Mouse (Mus musculus): ENCODE measurements at regions not wholly inside any gene's neighbourhood (a gene's known extent, or its start where the extent isn't known, plus 50 kb on each side); places are given as distances from the start of the nearest gene placed in this dataset.

GRCm38 (mm10) chr12:73445562-73445961, 100.6 kb downstream of the Tmem30b start:
- Histone ChIP-seq H3K4me3 (ENCODE audit: control insufficient read depth in 1 of 2, insufficient read depth in 1 of 2, low read depth in 2 of 2, low read length in 2 of 2) (no peak overlapping the region), H3K27me3 (ENCODE audit: control insufficient read depth in 1 of 2, insufficient read depth in 2 of 2, low read length in 2 of 2) (no peaks in the 10 kb centered on the region; a peak in 1 of 4 replicates), H3K9ac (ENCODE audit: control insufficient read depth, low read depth, low read length, poor library complexity, severe bottlenecking) (no peak overlapping the region), H3K4me1 (ENCODE audit: control insufficient read depth in 1 of 2, insufficient read depth in 2 of 2, low read length in 2 of 2) (peaks cover 0 to 3% of the 10 kb centered on the region in 2 experiments; a peak in 1 of 4 replicates), H3K79me2 (ENCODE audit: control insufficient read depth, insufficient read depth, low read length, poor library complexity) (no peaks in the 10 kb centered on the region), H3K27ac (ENCODE audit: control insufficient read depth, low read depth, low read length) (no peak overlapping the region), H3K36me3 (ENCODE audit: control insufficient read depth in 1 of 2, insufficient read depth in 2 of 2, low read length in 2 of 2) (no peaks in the 10 kb centered on the region), H3K9me3 (replicated peaks; ENCODE audit: insufficient read depth, low read length) (no peaks in the 10 kb centered on the region)
- DNase-seq (ENCODE audit: low read depth, low spot score): no peak
- TF ChIP-seq POLR2A (IDR thresholded peaks at IDR 0.05; ENCODE audit: control insufficient read depth in 1 of 2, insufficient read depth in 1 of 2, low read depth in 1 of 2, low read length in 2 of 2, poor library complexity in 1 of 2) (no peak), EP300 (IDR thresholded peaks at IDR 0.05; ENCODE audit: low read depth in 1 of 2, low read length in 2 of 2) (no peak), MYC (IDR thresholded peaks at IDR 0.05; ENCODE audit: low read depth, low read length) (no peak), MYB (IDR thresholded peaks at IDR 0.05; ENCODE audit: low read depth, low read length) (no peak), MXI1 (IDR thresholded peaks at IDR 0.05; ENCODE audit: low read depth, low read length) (no peak), MAZ (IDR thresholded peaks at IDR 0.05; ENCODE audit: low read depth, low read length) (no peak), CTCF (IDR thresholded peaks at IDR 0.05 in 2 of 3, conservative IDR thresholded peaks at IDR 0.05 in 1 of 3; ENCODE audit: control insufficient read depth in 1 of 3, insufficient read depth in 1 of 3, low read depth in 2 of 3, low read length in 3 of 3, poor library complexity in 1 of 3, severe bottlenecking in 1 of 3) (no peak), USF1 (IDR thresholded peaks at IDR 0.05; ENCODE audit: low read depth, low read length) (no peak), UBTF (IDR thresholded peaks at IDR 0.05; ENCODE audit: borderline replicate concordance, insufficient read depth, low read depth, low read length) (no peak), SMC3 (IDR thresholded peaks at IDR 0.05; ENCODE audit: low read depth, low read length) (no peak), MEF2A (IDR thresholded peaks at IDR 0.05; ENCODE audit: extremely low read depth, insufficient replicate concordance, low read depth, low read length, poor library complexity, severe bottlenecking) (no peak), ELF1 (IDR thresholded peaks at IDR 0.05; ENCODE audit: low read depth, low read length) (no peak), ZKSCAN1 (IDR thresholded peaks at IDR 0.05; ENCODE audit: low read depth, low read length) (no peak), NELFE (IDR thresholded peaks at IDR 0.05; ENCODE audit: low read depth, low read length) (no peak), MAFK (IDR thresholded peaks at IDR 0.05; ENCODE audit: borderline replicate concordance, low read depth, low read length) (no peak), MAX (IDR thresholded peaks at IDR 0.05; ENCODE audit: low read length) (no peak), TAL1 (IDR thresholded peaks at IDR 0.05; ENCODE audit: low read length) (no peak), TBP (IDR thresholded peaks at IDR 0.05; ENCODE audit: low read depth, low read length) (no peak), E2F4 (IDR thresholded peaks at IDR 0.05; ENCODE audit: borderline replicate concordance, low read depth, low read length) (no peak), GATA1 (IDR thresholded peaks at IDR 0.05; ENCODE audit: low read depth, low read length) (no peak)

GRCm38 (mm10) chr12:73445128-73445527, 101.1 kb downstream of the Tmem30b start:
- Histone ChIP-seq H3K27me3 (ENCODE audit: control insufficient read depth in 1 of 2, insufficient read depth in 2 of 2, low read length in 2 of 2) (no peaks in the 10 kb centered on the region; a peak in 1 of 4 replicates), H3K79me2 (ENCODE audit: control insufficient read depth, insufficient read depth, low read length, poor library complexity) (no peaks in the 10 kb centered on the region), H3K9me3 (replicated peaks; ENCODE audit: insufficient read depth, low read length) (no peaks in the 10 kb centered on the region), H3K9ac (ENCODE audit: control insufficient read depth, low read depth, low read length, poor library complexity, severe bottlenecking) (no peak overlapping the region), H3K4me1 (ENCODE audit: control insufficient read depth in 1 of 2, insufficient read depth in 2 of 2, low read length in 2 of 2) (peaks cover 0 to 3% of the 10 kb centered on the region in 2 experiments; a peak in 1 of 4 replicates), H3K36me3 (ENCODE audit: control insufficient read depth in 1 of 2, insufficient read depth in 2 of 2, low read length in 2 of 2) (no peaks in the 10 kb centered on the region), H3K4me3 (ENCODE audit: control insufficient read depth in 1 of 2, insufficient read depth in 1 of 2, low read depth in 2 of 2, low read length in 2 of 2) (no peak overlapping the region), H3K27ac (ENCODE audit: control insufficient read depth, low read depth, low read length) (no peak overlapping the region)
- no peak for DNase-seq (ENCODE audit: low read depth, low spot score)
- no peak for TF ChIP-seq TCF12 (IDR thresholded peaks at IDR 0.05; ENCODE audit: low read depth, low read length)
- no peak for TF ChIP-seq ETS1 (IDR thresholded peaks at IDR 0.05; ENCODE audit: low read depth, low read length)
- TF ChIP-seq TAL1 (IDR thresholded peaks at IDR 0.05; ENCODE audit: low read length): no peak
- no peak for TF ChIP-seq ZC3H11A (IDR thresholded peaks at IDR 0.05; ENCODE audit: low read depth, low read length)
- TF ChIP-seq UBTF (IDR thresholded peaks at IDR 0.05; ENCODE audit: borderline replicate concordance, insufficient read depth, low read depth, low read length): no peak
- TF ChIP-seq MAX (IDR thresholded peaks at IDR 0.05; ENCODE audit: low read length): no peak
- TF ChIP-seq ELF1 (IDR thresholded peaks at IDR 0.05; ENCODE audit: low read depth, low read length): no peak
- TF ChIP-seq POLR2A (IDR thresholded peaks at IDR 0.05; ENCODE audit: control insufficient read depth in 1 of 2, insufficient read depth in 1 of 2, low read depth in 1 of 2, low read length in 2 of 2, poor library complexity in 1 of 2): no peak
- no peak for TF ChIP-seq MYC (IDR thresholded peaks at IDR 0.05; ENCODE audit: low read depth, low read length)
- TF ChIP-seq EP300 (IDR thresholded peaks at IDR 0.05; ENCODE audit: low read depth in 1 of 2, low read length in 2 of 2): no peak
- TF ChIP-seq USF1 (IDR thresholded peaks at IDR 0.05; ENCODE audit: low read depth, low read length): no peak
- no peak for TF ChIP-seq GABPA (IDR thresholded peaks at IDR 0.05; ENCODE audit: low read depth, low read length)
- TF ChIP-seq MAFK (IDR thresholded peaks at IDR 0.05; ENCODE audit: borderline replicate concordance, low read depth, low read length): no peak
- no peak for TF ChIP-seq ZKSCAN1 (IDR thresholded peaks at IDR 0.05; ENCODE audit: low read depth, low read length)
- TF ChIP-seq POLR2AphosphoS2 (IDR thresholded peaks at IDR 0.05; ENCODE audit: low read length): no peak
- TF ChIP-seq CHD2 (IDR thresholded peaks at IDR 0.05; ENCODE audit: low read length): no peak
- TF ChIP-seq MYB (IDR thresholded peaks at IDR 0.05; ENCODE audit: low read depth, low read length): no peak
- no peak for TF ChIP-seq JUND (IDR thresholded peaks at IDR 0.05; ENCODE audit: low read depth, low read length)
- TF ChIP-seq RCOR1 (IDR thresholded peaks at IDR 0.05; ENCODE audit: low read depth, low read length): no peak
- no peak for TF ChIP-seq SMC3 (IDR thresholded peaks at IDR 0.05; ENCODE audit: low read depth, low read length)

Data from MEL (cell line).